Mouse (Mus musculus) liver, adult 10 weeks (tissue): Measurements from ENCODE around the gene Zfp787. TPM values are rescaled to one million over a fixed set of nuclear protein-coding genes. Genes with fewer than 3 reads are reported as not detected.

Source experiments
- polyA plus RNA-seq: library from polyadenylated mRNA; stranded (reverse); fragments of 350-450 nt; fragmentation: Illumina TruSeq; extraction: RNeasy Lipid Tissue Mini Kit (QIAGEN cat#74804); gene quantifications from one replicate; pipeline ENCODE4 v1.2.3, GENCODE M21; 2014; ENCODE audit warnings: low read depth, low replicate concordance

Gene Zfp787
- 5.3 TPM for polyA plus RNA-seq

GRCm38 (mm10) chr7:6155901-6156411, at the start of gene Zfp787:
TSS of gene Zfp787 (minus strand) at chr7:6155997.

GRCm38 (mm10) chr7:6196790-6197189, 41.0 kb upstream of the Zfp787 start, which contains the start of gene Galp:
TSS of gene Galp (plus strand) at chr7:6197090.

GRCm38 (mm10) chr7:6172006-6172649, 16.3 kb upstream of the Zfp787 start, which contains the start of gene Zfp444:
TSS of gene Zfp444 (plus strand) at chr7:6172226.

Other genes with a start within 250 kb of the Zfp787 start
- gene Vmn1r65, start 145.0 kb downstream of the Zfp787 start, polyA plus RNA-seq, result not detected
- not detected for gene Nlrp4c, start 110.8 kb downstream of the Zfp787 start, polyA plus RNA-seq
- gene Zfp444, start 16.2 kb upstream of the Zfp787 start, polyA plus RNA-seq, result 4.8 TPM
- not detected for gene Galp, start 41.1 kb upstream of the Zfp787 start, polyA plus RNA-seq
- not detected for gene Zscan5b, start 66.3 kb upstream of the Zfp787 start, polyA plus RNA-seq
- not detected for gene Epp13, start 96.7 kb upstream of the Zfp787 start, polyA plus RNA-seq
- 2.7 TPM for gene Zfp667, start 130.6 kb upstream of the Zfp787 start, polyA plus RNA-seq
- 0.58 TPM for gene Zfp583, start 175.3 kb upstream of the Zfp787 start, polyA plus RNA-seq
- not detected for gene Gm3854, start 187.8 kb upstream of the Zfp787 start, polyA plus RNA-seq
- gene Zfp78, start 207.3 kb upstream of the Zfp787 start, polyA plus RNA-seq, result 2.0 TPM
- 1.4 TPM for gene Zfp28, start 227.3 kb upstream of the Zfp787 start, polyA plus RNA-seq
- not detected for gene Smim17, start 242.7 kb upstream of the Zfp787 start, polyA plus RNA-seq